Mouse (Mus musculus) 3T3-L1 (cell line): ENCODE data around the gene Vamp2.

Experiments used
- DNase-seq: peaks from one replicate; pipeline ENCODE4 v3.0.0-alpha.2; 2015; ENCODE audit warnings: low read depth, low spot score

Vamp2 gene

GRCm38 (mm10) chr11:69128426-69129122, 40.3 kb downstream of the Vamp2 start:
- no peak for DNase-seq

GRCm38 (mm10) chr11:69133566-69133922, 45.3 kb downstream of the Vamp2 start:
- DNase-seq: no peak

GRCm38 (mm10) chr11:69133923-69134621, 45.8 kb downstream of the Vamp2 start:
- no peak for DNase-seq

GRCm38 (mm10) chr11:69134622-69134968, 46.3 kb downstream of the Vamp2 start:
- DNase-seq: no peak

- no peak for DNase-seq
These were observed 47.1 kb downstream of the Vamp2 start for GRCm38 (mm10) chr11:69135361-69135760.
